Mouse (Mus musculus): Measurements from ENCODE around the gene Sgcg.

Sgcg gene

DNA sequence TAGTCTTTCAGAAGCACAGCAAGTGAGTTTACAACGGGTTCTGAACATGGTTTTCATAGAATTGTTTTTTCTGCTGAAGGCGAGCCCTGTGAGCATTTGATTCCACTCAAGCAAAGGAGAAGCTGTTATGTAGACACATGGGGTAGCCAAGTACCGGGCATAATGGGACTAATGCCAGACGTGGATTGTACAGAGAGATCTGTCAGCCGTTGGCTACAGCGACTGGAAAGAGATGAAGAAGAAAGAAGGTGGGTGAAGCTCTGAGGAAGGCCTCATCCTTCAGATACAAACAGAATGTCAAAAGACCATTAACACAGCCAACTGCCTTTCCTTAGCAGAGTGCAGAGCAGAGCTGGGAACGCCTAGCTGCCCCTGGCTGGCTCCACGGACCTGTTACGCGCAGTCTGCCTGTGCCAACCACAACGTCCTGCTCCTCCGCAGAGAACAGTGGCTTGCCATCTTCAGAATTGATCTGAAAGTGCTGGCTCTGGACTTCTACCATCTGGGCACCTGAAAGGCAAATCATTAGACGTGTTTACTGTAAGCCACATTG, 26.2 kb downstream of the Sgcg start:
- no peak for DNase-seq (ENCODE audit: low spot score)

DNA sequence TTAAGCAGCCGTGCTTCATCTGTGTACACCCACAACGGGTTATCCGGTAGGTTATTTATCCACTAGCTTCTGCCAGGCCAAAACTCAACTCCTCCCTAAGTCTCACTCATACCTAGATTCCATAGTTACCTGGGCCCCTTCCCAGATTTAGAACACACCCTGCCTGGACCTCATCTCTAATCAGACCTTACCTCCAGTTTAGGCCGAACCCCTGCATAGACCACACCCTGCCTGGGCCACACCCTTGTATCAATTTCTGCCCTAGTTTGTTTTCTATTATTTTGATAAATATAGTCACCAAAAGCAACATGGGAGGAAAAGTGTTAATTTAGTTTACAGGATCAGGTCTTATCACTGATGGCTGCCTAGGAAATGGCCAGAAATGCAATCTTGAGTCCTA, 28.1 kb downstream of the Sgcg start:
- no peak for DNase-seq (ENCODE audit: low spot score)

DNA sequence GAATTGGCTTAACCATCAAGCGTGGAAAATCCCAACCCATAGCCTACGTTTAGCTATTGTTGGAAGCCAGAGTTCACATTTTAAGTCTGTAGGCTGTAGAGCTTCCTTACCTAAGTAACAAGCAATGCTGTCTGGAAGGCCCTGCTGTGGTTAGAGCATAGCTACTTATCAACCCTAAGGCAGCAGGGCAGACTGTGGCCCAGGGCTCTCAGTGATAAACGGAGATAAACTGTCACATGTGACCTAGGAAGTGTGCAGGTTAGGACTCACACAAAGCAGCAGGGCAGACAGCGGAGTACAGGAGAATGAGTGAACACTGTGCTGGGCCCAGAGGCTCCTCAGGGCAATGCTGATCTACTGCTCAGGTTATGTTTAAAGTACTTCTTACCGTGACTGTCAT, 28.5 kb downstream of the Sgcg start:
- no peak for DNase-seq (ENCODE audit: low spot score)

DNA sequence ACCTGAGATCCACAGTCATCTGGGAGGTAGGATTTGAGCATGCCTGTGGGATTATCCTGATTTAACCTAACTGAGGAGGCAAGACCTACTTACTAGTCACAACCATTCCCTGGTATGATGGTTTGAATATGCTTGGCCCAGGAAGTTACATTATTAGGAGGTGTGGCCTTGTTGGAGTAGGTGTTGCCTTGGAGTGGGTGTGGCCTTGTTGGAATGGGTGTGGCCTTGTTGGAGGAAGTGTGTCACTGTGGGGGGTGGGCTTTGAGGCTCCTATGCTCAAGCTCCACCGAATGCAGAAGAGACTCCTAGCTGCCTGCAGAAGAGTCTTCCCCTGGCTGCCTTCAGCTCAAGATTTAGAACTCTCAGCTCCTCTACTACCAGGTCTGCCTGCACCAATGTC, 32.1 kb downstream of the Sgcg start:
- no peak for DNase-seq (ENCODE audit: low spot score)

DNA sequence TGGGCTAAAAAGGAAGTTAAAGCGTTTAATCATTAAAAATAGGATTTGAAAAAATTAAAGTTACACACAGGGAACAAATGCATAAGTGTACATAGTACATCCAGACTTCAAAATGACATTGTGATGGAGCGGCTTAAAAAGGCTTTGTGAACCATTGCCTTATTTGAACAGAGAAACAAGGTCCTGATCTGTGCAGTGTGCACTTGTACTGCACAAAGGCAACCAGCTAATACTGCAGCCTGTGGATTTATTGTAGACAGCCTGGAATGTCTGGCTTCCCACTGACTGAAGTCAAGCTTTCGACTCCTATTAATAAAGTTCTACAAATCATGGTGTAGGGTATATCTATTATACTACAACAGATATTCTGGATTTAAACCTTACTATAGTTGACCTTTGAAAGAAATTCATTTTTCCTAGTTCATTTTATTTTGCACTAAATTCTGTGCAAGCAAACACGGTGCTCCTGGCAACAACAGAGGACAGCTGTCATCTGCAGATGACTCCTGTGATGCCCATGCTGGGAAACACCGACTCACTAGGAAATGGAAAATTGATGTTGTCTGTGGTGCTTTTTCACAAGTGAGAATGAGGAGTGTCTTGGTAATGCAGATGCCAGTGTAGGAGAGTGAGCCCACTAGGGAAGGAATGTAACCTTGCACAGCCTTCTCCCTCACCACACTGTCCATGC, 33.8 kb downstream of the Sgcg start:
- DNase-seq (ENCODE audit: low spot score), result no peak

DNA sequence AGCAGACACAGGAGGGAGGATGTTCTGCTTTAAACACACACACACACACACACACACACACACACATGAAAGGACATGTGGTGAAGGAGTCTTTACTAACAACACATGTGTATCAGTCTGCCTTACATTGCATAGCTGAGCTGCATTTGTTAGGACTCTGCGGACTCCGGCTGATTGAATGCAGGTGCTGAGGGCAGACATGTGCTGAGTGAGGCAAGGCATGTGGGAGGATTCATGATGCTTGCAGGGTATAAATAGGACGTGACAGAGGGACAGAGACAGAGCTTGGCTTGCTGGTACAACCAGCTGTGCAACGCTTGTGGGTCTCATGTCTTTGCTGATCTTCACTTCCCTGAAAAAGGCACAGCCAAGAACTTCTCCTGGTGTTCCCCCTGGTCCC, 34.5 kb downstream of the Sgcg start:
- DNase-seq (ENCODE audit: low spot score), result no peak

DNA sequence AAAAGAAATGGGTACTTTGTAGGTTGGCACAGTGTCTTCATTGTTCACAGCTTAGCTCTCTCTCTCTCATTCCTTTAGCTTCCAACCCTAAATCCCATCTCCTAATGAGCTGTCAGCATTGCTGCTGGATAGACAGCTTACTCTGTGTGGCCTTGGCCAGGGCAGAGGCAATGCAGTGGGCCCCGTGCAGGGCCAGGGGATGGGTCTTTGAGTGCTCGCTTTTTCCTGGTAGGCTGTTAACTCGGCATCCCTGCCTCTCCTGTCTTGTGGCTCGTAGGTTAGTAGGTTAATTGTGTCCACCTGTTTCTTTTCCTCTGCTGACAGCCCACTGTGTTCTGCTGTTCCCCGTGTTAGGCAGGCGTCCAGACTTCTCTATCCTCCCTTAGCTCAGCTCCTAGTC, 35.8 kb downstream of the Sgcg start:
- DNase-seq (ENCODE audit: low spot score), result no peak

DNA sequence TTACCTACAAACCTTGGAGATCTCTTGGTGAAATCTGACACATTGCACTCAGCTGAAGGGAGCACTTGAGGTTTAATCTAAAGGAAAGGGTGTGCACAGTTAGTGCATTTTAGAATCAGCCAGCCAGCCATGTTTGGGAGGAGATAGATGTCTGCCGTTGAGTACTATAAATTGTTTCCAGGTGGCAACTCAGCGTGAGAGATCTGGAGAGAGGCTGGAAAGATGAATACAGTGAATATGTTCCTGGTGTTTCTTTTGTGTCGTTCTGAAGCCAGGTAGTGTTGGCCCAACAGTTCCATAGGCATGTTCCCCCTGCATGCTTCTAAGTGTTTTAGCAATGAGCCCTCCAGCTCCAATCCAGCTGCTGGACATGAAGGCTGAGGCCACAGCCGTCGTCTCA, 37.1 kb downstream of the Sgcg start:
- no peak for DNase-seq (ENCODE audit: low spot score)

DNA sequence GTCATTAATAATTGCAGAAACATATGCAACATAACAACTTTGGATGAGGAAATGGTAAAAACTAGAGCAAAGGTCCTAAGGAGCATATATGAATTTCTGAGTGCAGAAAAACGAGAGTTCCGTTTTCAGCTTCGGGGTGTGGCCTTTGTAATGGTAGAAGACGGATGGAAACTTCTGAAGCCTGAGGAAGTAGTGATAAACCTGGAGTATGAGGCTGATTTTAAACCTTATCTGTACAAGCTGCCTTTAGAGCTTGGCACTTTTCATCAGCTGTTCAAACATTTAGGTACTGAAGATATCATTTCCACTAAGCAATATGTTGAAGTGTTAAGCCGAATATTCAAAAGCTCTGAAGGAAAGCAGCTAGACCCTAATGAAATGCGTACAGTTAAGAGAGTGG, 46.5 kb downstream of the Sgcg start:
- no peak for DNase-seq (ENCODE audit: low spot score)

DNA sequence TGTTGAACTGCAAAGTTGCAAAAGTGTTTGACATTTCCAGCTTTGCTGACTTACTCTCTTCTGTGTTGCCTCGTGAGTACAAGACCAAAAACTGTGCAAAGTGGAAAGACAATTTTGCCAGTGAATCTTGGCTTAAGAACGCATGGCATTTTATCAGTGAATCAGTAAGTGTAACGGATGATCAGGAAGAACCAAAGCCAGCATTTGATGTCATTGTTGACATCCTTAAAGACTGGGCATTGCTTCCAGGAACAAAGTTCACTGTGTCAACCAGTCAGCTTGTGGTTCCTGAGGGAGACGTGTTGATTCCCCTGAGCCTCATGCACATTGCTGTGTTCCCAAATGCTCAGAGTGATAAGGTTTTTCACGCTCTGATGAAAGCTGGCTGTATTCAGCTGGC, 48.2 kb downstream of the Sgcg start:
- DNase-seq (ENCODE audit: low spot score), result no peak

DNA sequence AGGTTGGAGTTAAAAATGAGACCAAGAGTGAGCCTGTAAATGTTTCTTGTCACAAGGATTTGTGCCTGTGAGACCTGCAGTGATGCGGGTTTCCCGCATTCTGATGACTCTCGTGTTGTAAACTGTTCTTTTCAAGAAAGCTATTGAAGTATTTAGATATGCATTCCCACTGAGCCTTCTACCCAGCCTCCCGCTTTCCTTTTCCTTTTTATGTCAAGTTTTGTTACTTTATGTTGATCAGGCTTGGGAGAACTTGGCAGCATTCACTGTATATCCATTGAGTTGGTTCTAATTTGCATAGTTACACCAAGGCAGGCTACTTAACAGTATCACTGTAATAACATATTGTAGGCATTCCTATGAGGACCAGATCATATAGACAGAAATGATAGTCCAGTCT, 63.9 kb downstream of the Sgcg start:
- no peak for DNase-seq (ENCODE audit: low spot score)

DNA sequence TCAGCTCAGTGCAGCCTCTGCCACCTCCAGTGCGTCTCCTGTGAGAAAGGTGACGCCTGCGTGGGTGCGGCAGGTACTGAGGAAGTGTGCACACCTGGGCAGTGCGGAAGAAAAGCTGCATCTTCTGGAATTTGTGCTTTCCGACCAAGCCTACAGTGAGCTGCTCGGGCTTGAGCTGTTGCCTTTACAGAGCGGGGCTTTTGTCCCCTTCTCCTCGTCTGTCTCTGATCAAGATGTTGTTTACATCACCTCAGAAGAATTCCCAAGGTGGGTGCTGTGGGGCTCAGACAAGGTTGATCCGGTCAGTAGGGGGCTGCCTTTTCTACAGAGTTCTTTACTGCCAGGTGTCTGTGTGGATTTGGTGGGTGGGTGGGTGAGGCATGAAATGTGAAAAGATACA, 66.0 kb downstream of the Sgcg start:
- DNase-seq (ENCODE audit: low spot score), result no peak

DNA sequence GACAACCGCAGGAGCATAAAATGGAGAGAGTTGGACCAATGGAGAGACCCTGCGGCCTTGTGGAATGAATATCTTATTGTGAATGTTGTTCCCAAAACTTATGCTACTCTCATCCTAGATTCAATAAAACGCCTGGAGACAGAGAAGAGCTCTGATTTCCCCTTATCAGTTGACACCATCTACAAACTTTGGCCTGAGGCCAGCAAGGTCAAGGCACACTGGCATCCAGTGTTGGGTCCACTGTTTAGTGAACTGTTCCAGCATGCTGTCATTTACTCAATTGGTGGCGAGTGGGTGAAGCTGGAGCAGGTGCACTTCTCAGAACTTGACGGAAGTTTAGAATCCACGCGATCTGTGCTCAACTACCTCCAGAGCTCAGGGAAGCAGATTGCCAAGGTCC, 66.4 kb downstream of the Sgcg start:
- DNase-seq (ENCODE audit: low spot score), result no peak

DNA sequence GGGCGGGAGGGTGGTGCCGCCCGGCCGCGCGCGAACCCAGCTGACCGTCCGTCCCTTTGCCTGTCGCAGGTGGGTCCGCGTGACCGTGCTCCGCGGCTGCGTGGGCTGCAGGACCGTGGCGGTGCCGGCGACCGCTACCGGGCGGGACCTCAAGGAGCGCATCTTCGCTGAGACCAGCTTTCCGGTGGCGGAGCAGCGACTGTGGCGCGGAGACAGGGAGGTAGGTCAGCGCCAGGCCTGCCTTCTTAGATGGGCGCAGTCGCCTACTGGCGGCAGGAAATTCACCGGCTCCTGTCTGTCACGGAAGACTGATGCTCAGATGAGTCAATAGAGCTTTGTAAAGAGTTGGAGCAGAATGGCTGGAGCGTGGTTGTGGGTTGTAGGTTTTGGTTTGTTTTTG, 85.1 kb downstream of the Sgcg start:
- DNase-seq (ENCODE audit: low spot score), result no peak

DNA sequence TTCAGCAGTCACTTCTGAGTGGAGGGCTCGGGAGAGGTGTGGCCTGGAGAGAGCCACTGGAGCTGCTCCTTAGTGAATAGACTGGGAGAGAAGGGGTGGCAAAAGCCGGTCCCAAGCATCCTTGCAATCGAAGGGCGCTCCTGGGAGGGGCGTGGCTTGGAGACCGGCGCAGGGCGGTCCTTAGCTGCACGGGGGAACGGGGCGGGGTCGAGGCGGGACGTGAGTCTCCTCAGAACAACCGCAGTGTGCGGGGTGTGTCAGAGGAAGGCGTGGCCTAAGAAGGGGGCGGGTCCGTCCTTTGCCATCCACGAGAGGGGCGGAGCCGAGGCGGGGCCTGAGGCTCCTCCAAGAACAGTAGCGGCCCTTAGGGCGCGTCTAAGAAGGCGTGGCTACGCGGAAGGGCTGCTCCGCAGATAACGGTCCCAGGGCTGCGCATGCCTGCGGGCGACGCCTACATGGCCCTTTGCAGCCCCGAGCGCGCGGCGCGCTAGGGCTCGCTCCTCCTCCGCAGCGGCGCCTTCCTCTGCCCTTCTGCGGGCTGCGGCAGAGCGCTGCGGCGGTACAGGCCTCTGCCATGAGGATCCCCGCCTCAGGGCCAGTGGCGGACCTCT, 85.6 kb downstream of the Sgcg start:
- peak; percentile 99 for DNase-seq (ENCODE audit: low spot score)

DNA sequence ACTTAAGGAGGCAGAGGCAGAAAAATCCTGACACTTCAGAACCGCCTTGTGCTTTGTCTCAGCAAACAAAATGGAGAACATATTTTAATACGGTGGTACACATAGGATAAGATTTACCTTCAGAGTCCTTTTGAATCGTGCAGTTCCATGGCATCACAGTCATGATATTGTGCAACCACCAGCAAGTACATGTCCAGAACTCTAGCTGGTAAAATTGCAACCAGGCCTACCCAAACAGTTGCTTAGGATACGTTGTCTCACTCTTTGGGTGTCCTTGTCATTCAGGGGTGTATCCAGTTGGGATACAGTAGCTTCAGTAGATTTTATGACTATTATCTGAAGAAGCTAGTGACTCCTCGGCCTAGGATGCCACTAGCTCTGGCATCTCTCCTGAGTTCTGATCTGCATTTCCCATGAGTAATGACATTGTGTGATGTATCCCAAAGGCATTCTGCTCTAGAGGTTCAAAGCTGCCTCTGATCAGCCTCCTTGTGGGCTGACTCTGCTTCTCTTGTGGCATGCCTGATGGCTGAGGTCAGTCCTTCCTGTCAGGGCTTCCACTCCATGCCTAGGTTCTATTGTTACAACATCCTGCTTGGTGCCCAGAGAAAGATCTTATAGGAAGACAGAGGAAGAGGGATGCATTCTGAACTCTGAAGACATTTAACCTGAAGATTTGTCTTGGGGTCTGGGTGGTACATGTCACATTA, 86.9 kb downstream of the Sgcg start:
- DNase-seq (ENCODE audit: low spot score), result no peak

Data from left cerebral cortex, adult 11 months (tissue).